Mouse (Mus musculus) adrenal gland, postnatal 10 days (tissue): ENCODE measurements around the gene Mfsd13b. TPM values are rescaled to one million over a fixed set of nuclear protein-coding genes. Genes with fewer than 3 reads are reported as not detected.
"Not testable (repeated sequence)": the region's sequence is repeated elsewhere in the genome, so short reads cannot be mapped to it uniquely, and the experiment has no call there.

Experiments used
- DNase-seq: peaks from one replicate; pipeline ENCODE4 v3.0.0; 2021; ENCODE audit warnings: mixed read lengths
- long read RNA-seq, 2 experiments: library from polyadenylated mRNA; stranded (forward); transcript quantifications; one replicate each; pipeline ENCODE4 v2.0.0; 2021
- total RNA-seq, 2 experiments: library from RNA; stranded (reverse); gene quantifications; 2 replicates each; pipeline ENCODE4 v1.2.3; 2021

The Mfsd13b gene
- total RNA-seq = under 1 TPM in 1 of 2 experiments, not detected in 1; 0.15 TPM
- long read RNA-seq, experiment 1 = 0 reads
- long read RNA-seq, experiment 2, partial matches to known transcripts = 0 of 2 reads
- long read RNA-seq, experiment 2, other reads (novel, unspliced or antisense) = 2 of 2 reads

DNA sequence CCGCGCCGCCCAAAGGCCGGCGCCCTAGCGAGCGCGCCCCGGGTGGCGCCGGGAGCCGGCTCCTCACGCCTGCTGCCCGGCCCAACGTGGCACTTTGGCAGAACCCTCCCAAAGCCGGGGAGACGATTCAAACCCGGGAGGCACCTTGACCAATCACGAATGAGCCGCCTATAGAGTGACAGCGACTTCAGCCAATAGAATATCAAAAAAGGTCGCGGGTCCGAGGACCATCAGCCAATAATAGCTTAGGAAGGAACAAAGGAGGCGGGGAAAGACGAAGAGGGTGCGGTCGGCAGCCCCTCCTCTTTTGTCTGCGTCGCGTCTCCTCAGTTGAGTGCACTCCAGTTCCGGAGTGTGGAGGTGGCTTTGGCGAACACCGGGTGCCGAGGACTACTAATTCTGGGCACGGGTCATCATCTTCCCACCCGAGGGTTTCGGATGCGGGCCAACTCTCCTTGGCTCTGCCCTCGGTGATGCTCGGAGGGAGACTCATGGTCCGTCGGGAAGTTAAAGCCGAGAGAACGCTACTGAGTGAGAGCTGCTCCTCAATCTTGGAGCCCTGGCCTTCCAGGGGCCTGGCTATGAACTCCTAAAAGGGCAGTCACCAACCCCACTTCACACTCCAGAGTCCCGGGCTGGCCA is at the start of gene Mfsd13b, which contains the start of gene Cdr2:
TSS of gene Mfsd13b (plus strand) at position 310 of the 642 bp plus-strand sequence.
TSS of gene Cdr2 (minus strand) at position 113 of the 642 bp plus-strand sequence.
- DNase-seq = peak; percentile 96

DNA sequence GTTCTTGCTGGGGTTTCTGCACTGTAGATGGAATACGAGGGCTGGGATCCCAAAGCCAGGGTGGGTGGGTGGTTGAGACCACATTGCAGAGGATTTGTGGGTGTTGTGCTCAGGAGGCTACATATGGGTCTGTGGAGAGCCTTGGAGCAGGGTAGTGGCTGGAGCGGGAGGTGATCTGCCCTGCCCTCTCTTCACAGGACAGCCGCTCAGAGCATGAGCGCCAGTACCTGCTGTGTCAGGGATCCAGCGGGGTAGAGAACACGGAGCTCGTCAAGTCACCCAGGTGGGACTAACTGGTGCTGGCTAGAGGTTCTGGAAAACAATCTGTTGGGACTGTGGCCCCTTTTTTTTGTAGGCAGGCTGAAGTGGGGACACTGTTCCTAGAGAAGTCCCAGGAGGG is 49.2 kb upstream of the Mfsd13b start:
- DNase-seq = no peak

DNA sequence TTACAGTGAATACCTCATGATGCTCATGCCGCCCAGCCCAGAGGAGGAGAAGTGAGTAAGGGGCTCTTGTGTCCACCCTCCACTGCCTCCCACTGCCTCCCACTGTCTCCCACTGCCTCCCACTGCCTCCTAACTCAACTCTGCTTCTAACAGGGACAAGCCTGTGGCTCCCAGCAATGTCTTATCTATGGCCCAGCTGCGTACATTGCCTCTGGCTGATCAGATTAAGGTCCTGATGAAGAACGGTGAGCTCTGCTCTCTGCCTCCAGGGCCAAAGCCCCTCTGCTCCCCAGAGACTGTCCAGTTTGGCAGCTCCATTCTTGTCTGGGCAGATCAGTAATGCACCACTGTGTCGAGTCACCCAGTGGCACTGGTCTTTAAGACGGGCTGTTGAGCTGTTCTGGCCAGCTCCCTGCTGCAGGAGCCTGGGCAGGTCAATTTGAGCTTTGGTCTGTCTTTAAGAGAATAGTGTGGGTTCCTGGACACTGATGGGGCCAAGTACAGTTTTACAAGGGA is 48.6 kb upstream of the Mfsd13b start:
- DNase-seq = no peak

DNA sequence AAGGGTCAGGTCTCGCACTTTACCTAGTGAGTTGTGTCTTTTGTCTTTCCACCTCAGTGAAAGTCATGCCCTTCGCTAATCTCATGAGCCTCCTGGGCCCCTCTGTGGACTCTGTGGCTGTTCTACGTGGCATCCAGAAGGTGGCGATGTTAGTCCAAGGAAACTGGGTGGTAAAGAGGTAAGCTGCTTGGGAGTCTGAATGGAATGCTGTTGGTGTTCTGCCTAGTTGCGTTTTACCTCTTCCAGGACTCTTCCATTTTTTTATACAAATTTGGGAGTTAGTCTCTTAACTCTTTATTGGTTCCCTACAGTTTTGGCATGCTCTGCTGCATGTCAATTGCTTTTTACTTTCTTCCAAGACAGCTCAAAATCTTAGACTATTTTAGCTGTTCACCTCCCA is 47.6 kb upstream of the Mfsd13b start:
- peak; percentile 71 for DNase-seq

DNA sequence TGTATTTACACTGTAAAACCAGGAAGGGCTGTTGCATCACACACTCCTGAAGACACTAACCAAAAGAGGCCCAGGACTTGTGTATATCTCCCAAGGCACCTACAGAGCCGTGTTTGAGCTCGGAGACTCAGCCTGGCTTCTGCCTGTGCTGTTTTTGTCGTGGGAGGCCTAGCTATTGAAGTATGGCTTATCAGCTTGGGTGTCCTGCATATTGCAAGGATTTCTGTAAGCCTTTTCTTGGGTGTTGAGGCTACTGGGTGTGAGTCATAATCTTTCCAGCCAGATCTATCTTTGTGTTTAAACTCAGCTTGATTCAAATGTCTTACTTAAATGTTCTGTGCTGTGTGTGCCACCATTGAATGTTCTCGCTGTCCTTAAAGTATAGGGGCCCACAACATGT is 45.8 kb upstream of the Mfsd13b start:
- DNase-seq = no peak

DNA sequence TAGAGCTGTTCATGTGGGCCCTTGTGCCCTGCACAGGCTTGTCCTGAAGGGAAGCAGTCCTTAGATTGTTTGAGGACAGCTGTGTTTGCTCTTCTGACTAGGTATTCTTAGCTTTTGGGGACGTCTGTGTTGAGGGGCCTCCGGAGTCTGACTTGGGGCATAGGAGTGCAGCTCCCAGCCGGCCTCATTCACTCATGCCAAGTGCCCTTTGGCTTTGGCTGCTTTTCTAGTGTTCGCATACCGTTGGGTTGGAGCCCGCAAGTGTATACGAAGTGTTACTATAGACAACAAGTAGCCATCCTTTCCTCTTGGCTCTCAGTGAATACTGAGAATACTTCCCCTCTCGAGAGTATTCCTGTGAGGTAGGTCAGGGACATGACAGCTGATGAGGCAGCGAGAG is 44.1 kb upstream of the Mfsd13b start:
- DNase-seq = no peak

DNA sequence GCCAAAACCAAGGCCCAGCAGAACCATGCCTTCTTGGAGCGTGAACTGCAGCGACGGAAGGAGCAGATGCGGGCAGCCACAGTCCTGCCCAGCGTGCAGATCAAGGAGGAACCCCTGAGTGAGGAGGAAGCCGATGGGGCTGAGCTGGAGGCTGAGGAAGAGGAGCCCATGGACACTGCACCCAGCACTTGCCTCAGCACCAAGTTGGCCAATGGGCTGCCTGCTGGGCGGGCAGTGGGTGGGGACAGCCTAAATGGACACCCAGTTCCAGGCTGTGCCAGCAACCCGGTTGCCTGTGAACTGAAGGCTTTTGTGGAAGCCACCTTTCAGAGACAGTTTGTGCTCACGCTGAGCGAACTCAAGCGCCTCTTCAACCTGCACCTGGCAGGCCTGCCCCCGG is 42.0 kb upstream of the Mfsd13b start:
- peak; percentile 26 for DNase-seq

DNA sequence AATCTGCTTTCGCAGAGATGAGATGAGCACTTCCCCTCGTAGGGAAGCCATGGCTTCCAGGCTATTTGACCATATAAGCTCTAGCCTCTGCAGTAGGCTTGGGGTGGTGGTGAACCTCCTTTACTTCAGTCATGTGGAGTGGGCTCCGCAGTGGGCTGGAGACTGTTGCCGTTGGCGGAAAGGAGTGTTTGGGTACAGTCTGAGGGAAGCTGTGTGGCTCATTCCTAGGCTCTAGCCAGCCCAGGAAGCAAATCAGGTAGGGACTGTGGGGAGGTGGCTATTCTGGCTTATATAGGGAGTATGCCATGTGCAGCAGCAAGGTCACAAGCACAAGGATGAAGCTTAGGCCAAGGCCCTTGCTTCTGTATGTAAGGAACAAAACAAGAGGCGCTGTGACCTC is 41.1 kb upstream of the Mfsd13b start:
- DNase-seq = no peak

DNA sequence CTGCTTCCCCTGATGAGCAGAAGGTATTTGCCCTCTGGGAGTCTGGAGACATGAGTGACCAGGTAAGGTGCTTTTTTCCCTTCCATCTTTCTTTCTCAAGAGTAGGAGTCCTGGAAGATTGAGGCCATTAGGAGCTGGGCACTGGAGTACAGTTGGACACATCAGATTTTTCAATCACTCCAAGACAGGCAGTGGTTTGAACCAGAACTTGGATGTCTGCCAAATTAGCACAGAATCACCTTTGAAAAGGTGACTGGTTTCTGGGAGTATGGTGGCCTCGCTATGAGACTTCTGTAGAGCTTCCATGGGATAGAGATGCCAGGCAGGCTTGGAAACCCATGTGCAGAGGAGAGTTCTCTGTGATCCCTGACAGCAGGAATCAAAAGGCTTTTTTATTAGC is 39.8 kb upstream of the Mfsd13b start:
- DNase-seq = no peak

DNA sequence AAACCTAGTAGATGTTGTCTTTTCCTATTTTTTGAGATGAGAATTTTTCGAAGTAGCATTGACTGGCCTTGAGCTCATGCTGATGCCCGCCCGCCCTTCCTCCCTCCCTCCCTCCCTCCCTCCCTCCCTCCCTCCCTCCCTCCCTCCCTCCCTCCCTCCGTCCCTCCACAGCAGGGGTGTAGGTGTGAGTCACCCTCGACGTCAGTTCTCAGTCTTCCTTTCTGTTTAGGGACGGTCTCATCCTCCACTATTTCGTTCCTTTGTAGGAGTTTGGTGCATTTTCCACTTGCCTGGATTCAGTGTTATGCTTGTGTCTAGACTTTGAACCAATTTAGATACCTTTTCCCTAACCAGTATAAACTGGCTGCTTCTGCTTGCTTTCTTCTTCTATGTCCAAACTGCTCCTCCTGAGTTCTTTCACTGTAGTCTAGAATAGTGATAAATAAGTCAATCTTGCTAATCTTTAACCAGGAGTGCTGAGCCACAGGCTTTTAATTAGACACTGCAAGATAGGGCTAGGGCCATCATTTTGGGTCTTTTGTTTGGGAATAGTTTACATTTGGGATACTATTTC is 38.3 kb upstream of the Mfsd13b start:
- DNase-seq = peak; percentile 26

DNA sequence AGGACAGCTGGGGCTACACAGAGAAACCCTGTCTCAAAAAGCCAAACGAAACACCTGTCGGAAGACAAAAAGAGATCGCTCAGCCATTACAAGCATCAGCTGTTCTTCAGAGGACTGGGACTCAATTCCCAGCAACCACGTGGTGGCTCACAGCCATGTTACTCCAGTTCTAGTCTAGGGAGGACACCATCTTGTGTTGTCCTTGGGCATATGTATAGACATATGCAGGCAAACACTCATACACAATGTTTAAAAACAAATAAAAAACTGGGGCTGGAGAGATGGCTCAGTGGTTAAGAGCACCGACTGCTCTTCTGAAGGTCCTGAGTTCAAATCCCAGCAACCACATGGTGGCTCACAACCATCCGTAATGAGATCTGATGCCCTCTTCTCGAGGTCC is 28.7 kb upstream of the Mfsd13b start:
- DNase-seq = not testable (repeated sequence)

DNA sequence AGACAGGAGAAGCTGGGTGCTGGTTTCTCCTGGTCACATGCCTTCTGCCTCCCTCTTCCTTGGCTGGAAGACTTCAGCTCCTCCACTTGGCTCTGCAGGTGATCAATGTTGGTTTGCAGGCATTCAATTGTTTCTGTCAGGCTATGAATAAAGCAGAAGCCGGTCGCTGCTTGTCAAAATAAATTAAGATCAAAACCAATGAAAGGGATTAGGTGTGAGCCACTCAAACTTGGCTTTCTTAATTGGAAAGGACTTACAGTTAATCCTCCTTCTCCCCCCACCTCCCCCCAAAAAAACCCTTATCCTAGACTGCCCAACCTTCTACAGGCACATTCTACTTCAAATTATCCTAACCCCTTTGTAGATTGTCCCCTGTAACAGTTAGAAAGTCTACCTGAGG is 22.2 kb upstream of the Mfsd13b start:
- no peak for DNase-seq

DNA sequence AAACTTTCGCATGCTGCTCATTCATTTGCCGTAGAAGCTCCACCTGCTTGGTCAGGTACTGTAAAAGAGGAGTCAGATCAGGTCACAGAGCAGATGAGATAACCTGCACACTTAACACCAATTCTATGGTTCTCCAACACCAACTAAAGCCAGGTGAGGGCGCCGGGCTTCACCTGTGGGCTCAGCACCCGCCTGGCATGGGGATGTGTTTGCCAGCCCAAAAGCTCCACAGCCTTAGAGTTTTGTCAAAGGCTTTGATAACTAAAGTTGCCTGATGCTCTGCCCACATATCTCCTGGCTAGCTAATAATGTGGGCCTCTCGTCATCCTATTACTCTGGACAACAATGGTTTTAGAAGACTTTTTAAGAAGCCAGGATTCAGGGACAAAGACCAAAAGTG is 21.7 kb upstream of the Mfsd13b start:
- DNase-seq = no peak

DNA sequence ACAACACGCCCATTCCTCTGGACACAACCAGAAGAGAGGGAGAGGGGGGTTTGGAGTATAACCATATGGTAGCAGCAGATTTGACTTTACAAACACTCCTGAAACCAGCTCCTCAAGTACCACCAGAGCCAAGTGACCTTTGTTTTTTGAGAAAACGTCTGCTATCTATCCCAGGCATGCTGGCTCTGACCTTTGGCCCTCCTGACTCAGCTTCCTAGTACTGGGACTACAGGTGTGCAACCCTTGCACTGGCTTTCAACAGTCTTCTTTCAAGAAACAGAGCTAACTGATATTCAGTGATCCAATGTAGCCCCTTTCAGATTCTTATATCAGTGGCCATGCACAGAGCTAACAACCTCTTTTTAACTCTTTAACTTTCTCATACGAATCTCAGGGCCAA is 20.4 kb upstream of the Mfsd13b start:
- no peak for DNase-seq

DNA sequence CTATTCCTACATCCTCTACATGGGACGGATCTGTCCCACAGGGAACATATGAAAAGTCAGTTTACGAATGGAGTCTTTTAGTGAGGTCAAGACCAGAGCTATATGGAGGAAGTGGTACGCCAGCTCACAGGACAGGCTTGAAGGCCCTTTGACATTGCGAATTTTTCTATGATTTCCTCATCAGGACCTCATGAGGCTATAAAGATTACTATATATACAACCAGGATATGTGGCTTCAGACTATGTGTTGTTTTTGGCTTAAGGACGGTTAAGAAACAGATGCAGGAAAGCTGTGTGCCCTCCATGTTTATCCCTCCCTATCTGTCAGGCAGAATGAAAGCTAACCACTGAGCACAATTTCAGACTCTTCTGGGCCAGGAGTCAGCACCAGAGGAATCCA is 19.2 kb upstream of the Mfsd13b start:
- DNase-seq = no peak

DNA sequence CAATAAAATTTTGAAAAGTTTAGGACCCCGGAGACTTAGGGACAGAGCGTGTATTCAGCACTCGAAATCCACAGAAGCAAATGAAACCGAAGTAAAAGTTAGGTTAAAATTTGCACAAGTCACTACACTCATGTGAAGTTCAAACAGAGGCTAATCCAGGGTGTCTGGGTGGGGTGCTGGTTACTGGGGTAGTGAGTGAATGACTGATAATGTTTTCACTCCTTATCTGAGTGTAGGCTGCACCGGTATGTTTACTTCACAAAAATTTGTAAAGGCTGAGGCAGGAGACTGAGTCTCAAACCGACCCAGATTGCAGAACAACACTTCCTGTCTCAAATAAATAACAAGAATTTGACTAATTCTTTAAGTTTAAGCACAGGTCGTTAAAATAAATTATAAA is 13.1 kb upstream of the Mfsd13b start:
- no peak for DNase-seq

DNA sequence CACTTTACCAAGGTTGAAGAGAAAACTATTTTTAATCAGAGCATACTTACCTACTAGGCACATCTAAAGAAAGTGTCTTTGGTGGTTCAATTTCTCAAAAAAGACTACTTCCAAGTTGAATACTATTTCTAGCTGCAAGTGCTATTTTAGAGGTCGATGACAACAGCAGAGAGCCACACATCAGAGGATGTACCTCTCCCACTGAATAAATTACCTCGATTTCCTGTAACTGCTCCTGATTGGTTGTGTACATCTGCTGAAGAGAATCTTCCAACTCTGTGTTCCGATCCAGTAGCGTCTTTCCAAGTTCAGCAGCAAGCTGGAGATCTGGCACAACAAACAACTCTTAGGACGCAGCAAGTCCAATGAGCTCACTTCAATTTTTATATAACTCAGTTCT is 12.2 kb upstream of the Mfsd13b start:
- no peak for DNase-seq

DNA sequence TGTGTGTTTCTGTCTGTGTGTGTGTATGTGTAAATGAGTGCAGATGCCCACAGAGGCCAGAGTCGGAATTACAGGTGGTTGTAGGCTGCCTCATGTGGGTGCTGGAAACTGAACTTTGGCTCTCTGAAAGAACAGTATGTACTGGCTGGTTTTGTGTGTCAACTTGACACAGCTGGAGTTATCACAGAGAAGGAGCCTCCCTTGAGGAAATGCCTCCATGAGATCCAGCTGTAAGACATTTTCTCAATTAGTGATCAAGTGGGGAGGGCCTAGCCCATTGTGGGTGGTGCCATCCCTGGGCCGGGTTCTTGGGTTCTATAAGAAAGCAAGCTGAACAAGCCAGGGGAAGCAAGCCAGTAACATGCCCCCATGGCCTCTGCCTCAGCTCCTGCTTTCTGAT is 9.8 kb upstream of the Mfsd13b start:
- DNase-seq = not testable (repeated sequence)

DNA sequence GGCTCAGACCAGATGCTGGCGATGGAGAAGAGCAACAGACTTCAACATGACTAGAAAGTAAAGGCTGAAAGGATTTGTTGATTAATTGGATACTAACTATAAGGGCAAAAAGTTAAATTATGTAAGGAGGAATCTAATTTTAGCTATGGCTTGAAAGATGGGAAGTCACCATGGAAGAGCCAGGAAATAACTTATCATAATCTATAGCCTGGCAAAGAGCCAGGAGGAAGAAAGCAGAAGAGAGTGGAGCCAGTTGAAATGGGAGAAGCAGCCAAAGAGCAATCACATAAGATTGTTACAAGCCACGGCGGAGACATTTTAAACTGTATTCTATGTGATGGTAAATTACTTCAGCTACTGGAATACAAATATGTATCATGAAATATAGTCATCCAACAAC is 8.3 kb upstream of the Mfsd13b start:
- no peak for DNase-seq

DNA sequence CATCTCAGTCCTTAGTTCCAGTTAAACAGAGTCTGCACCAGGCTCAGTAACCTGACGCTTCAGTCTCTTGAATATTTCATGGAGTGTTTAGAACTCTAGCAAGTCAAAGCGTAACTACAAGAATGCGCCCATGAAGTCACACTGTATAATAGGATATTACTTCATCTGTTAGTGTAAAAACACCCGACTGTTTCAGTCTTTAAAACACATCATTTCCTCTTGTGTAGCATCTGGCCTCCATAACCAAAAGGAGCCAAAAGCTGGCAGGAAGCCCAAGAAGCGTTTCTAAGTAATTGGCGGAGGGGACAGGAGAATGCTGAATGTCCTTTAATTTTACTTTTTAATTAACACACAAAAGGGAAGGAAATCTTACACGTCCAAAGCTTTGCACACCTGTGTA is 5.2 kb upstream of the Mfsd13b start:
- DNase-seq = peak; percentile 29

DNA sequence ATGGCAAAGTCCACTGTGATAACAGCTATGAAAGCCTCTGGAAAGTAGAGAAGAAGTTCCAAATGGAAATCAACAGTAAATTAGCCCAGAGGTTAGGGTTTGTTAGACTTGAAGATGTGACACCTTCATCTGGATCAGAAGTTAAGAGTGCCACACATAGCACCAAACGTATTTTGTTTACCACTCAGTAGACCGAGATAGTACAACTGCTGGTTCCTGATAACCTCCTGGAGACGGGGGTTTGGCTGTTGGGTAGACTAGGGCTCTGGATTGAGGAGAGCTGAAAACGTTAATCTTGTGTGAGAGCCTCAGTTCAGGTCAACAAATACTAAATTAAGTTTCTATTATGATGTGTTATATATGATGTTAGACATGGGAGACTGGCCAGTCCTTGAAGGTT is 2.3 kb upstream of the Mfsd13b start:
- no peak for DNase-seq

DNA sequence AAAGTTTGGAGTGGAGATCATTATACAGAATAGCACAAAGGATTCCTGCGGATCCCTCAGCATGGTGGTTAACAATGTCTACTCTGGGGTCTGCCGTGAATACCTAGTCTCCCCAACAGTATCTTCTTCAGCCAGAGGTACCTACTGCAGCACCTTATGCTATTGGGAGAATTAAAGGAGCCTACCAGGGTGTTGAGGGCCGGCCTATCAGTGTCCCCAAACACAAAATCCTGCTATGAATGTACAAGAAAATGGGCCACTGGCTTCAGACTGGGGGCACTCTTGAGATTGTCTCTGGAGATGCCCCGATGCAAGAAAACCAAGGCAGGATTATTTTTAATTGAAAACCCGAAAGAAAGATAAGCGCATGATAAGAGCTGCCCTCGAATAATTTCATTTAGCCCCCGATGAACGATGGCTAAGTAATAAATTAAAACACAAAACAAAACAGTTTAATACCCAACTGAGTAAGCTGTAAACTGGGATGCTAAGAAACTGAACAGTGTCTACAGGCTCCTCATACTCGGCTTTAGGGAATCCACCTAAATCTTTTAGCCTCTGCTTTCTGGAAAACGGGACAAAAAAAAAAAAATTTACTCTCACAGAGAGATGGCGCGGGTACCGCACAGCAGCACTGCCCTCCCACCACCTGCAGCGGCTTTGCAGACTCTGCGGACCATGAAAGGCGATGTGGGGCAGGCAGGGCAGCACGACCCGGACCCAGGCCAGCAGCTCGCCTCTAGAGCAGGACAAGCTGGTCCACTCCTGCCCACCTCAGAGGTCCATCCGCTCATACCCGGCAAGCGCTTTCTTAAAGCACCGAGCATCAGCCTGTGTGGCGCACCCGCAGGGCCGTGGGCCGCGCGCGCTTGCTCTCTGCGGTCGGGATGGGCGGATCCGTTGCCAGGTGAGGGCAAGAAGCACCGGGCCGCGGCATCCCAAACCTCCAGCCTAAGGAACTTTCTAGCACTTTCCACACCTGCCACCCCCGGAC is 1.1 kb upstream of the Mfsd13b start:
- peak; percentile 47 for DNase-seq

DNA sequence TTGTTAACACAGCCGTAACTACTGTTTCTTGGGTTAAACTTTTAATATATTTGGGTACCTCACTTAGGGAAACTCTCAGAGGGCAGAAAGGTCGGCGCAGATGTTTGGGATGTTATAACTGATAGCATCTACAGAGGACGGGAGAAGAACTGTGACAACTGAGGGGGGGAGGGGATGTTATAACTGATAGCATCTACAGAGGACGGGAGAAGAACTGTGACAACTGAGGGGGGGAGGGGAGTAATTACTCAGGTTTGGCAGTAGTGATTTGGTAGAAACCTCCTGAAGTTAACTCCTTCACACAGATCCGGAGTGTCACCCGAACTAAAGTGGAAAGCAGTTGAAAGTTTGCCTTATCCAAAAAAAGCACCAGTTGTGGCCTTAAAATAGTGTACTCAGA is 659 bp downstream of the Mfsd13b start:
- DNase-seq = no peak
